In the genomic region with DNA sequence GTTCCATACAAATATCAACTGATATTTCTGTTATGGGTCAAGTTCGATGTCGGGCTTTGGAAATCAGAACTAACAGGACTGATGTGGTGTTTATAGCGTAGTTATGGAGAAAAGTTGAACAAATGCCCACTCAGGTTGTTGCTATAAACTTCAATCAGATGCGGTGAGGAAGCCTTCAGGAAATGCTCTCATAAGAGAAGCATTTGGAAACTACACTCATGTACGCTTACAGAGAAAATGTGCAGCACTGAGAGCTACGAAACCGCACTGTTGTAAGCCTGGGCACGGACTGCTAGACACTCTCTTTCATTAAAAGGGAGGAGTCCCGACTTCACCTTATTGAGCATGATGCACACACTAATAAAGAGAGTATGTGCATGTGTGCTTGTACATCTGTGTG, we compare ENCODE assay signal across 9 mouse cellular contexts.
"Had no signal": no experiment of that assay in that cellular context is flagged by ENCODE, and none has a peak within 500 bp of the region (broad histone marks: within the 10 kb centered on the region; RNA-seq: fewer than 3 reads in every experiment).

No protein-coding gene starts in this region.

- DNase-seq: thymus, adult 18-20 months had no signal

- H3K9ac ChIP-seq: liver, embryonic 12.5 days; liver, embryonic 14.5 days; lung, embryonic 15.5 days; midbrain, embryonic 12.5 days; neural tube, embryonic 13.5 days; neural tube, embryonic 15.5 days had no signal

- H3K9me3 ChIP-seq: liver, embryonic 12.5 days; lung, embryonic 15.5 days; midbrain, embryonic 12.5 days; neural tube, embryonic 13.5 days; neural tube, embryonic 15.5 days had no signal

- H3K4me2 ChIP-seq: liver, embryonic 12.5 days; lung, embryonic 15.5 days; midbrain, embryonic 12.5 days; neural tube, embryonic 13.5 days; neural tube, embryonic 15.5 days had no signal

- H3K36me3 ChIP-seq: liver, embryonic 12.5 days; lung, embryonic 15.5 days; midbrain, embryonic 12.5 days; neural tube, embryonic 13.5 days; neural tube, embryonic 15.5 days had no signal

- H3K27me3 ChIP-seq: liver, embryonic 12.5 days; lung, embryonic 15.5 days; midbrain, embryonic 12.5 days; neural tube, embryonic 13.5 days; neural tube, embryonic 15.5 days had no signal

- H3K4me3 ChIP-seq: liver, embryonic 12.5 days; lung, embryonic 15.5 days; midbrain, embryonic 12.5 days; myocyte; neural tube, embryonic 13.5 days; neural tube, embryonic 15.5 days had no signal

- ATAC-seq: liver, embryonic 12.5 days; midbrain, embryonic 16.5 days had no signal

- H3K27ac ChIP-seq: liver, embryonic 12.5 days; liver, embryonic 14.5 days; lung, embryonic 15.5 days; midbrain, embryonic 12.5 days; neural tube, embryonic 13.5 days; neural tube, embryonic 15.5 days had no signal

- H3K4me1 ChIP-seq: liver, embryonic 12.5 days; lung, embryonic 15.5 days; midbrain, embryonic 12.5 days; neural tube, embryonic 13.5 days; neural tube, embryonic 15.5 days had no signal
